Mouse (Mus musculus) olfactory bulb, adult 2 months (tissue): ENCODE measurements around the gene Gsk3b.

Experiments used
- CTCF ChIP-seq: fragments of 200-500 bp; IDR thresholded peaks from 2 replicates; pipeline ENCODE4 v1.5.1; 2012; ENCODE audit warnings: low read depth, mild to moderate bottlenecking, low read length, moderate library complexity; ENCODE audit not compliant: insufficient read depth
- POLR2A ChIP-seq: fragments of 200-500 bp; IDR thresholded peaks from 2 replicates; pipeline ENCODE4 v1.6.1; 2012; ENCODE audit warnings: mild to moderate bottlenecking, low read depth, low read length, moderate library complexity; ENCODE audit not compliant: insufficient read depth

GRCm38 (mm10) chr16:38181421-38181820 lies 92.6 kb downstream of the Gsk3b start:
- TF ChIP-seq CTCF (no peak), POLR2A (no peak)
